Mouse (Mus musculus) central nervous system, embryonic 11.5 days (tissue): ENCODE data around the gene Dnase1. TPM values are rescaled to one million over a fixed set of nuclear protein-coding genes. Genes with fewer than 3 reads are reported as not detected.

Experiments used
- polyA plus RNA-seq: library from polyadenylated mRNA; depleted of rRNA; stranded (reverse); fragments of >200 nt; gene quantifications from 2 replicates; pipeline ENCODE4 v1.2.3, GENCODE M21; 2012; rRNA removed

Dnase1 gene
- polyA plus RNA-seq, result 0.14 TPM in 1 of 2 replicates, not detected in the other

DNA sequence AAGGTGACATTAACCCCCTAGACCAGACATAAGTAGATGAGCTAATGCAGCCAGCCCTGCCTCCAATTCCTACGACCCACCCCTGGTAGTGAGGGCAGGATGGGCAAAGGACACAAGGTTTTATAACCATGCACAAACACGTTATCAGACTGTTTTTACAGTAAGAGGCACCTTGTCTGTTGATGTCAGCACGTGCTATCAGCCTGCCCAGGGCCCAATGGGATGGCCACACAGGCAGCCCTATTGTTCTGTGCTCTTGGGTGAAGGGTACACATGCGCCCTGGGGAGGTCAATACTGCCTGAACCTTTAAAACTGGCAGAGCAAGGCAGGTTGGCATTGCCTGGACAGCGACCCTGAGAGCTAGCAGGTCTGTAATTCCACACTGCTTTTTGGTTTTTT lies at the start of gene Dnase1:
Gene Dnase1, plus strand, starts transcription at position 136 of the 400 bp plus-strand sequence.

DNA sequence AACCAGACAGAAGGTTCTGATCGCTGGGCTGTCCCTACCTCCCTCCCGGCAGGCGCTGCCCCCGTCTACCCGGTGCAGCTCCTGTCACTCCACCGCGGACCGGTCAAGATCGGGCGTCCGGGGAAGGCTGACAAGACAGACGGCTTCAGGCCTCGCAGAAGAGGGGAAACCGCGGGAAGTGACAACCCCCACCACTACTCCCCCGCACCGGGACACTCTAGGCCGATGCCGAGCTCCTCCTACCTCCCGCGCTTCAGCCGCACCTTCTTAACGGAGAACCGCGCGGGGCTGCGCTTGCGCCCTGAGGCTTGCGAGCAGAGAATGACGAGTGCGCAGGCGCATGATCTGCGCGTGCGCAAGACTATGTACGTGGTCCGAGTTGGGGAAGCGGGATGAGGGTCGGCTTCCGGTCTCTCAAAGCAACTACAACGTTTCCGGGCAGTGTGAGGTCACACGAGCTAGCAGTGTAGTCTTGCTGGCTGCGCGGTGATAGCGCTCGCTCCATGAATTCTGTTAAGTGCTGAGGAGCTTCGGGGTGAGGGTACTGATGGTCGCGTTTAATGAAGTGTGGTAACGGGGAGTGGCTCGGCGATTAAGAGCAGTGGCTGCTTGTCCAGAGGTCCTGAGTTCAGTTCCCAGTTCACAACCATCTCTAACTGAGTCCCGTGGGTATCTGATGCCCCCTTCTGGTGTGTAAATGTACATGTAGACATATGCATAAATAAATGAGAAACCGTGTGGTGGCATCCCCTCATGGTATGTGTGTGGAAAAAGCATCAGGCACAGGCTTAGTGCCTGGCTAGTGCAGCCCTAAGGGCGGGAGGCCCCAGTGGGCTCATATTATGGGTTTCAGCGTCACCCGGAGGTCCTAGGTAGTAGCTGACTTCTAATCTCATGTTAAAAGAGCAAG lies 33.0 kb upstream of the Dnase1 start, which contains the start of gene Slx4:
Gene Slx4, minus strand, starts transcription at position 282 of the 910 bp plus-strand sequence.

DNA sequence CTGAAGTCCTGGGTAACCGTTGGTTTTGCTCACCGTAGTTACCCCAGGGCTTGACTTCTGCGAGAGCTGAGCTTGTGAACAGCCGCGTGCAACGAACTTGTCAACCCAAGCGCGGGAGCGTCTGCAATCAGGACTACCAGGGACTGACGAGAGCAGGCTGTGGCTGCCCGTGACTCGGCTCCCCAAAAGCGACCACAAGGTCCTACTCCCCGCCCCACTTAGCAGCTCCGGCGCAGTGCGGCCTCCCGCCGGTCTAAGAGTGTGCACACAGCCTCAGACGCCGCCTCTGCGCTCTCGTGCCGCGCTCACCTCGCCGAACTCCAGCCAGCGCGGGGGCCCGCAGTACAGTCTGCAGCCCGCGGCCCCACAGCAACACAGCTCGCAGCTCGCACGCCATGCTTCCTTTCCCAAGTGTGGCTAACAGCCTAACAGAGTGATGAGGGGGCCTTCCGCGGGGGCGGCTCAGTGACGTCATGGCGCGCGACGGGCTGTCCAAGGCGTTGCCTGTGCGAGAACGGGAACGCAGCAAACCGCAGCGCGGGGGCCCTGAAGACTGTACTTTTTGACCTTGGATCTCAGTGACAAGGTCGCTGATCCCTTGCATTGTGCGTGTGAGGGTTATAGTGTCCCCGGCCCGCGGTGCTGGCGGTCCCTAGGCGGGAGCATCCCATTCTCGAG lies 40.8 kb downstream of the Dnase1 start, which contains the start of gene Trap1:
Gene Trap1, minus strand, starts transcription at position 444 of the 678 bp plus-strand sequence.

Other genes with a start within 250 kb of the Dnase1 start
- 0.06 TPM in 1 of 2 replicates, not detected in the other for gene Olfr15, start 206.1 kb upstream of the Dnase1 start, polyA plus RNA-seq
- gene Zfp174, start 189.7 kb upstream of the Dnase1 start, polyA plus RNA-seq, result 0.96 and 1.9 TPM in 2 replicates
- 27.2 and 50.1 TPM in 2 replicates for gene Naa60, start 164.6 kb upstream of the Dnase1 start, polyA plus RNA-seq
- 9.4 and 11.1 TPM in 2 replicates for gene Zfp597, start 152.4 kb upstream of the Dnase1 start, polyA plus RNA-seq
- 0.48 and 0.81 TPM in 2 replicates for gene Gm20695, start 152.3 kb upstream of the Dnase1 start, polyA plus RNA-seq
- 3.4 and 3.8 TPM in 2 replicates for gene 1700037C18Rik, start 128.3 kb upstream of the Dnase1 start, polyA plus RNA-seq
- gene Cluap1, start 128.1 kb upstream of the Dnase1 start, polyA plus RNA-seq, result 24.8 and 38.3 TPM in 2 replicates
- 0.91 and 1.9 TPM in 2 replicates for gene Nlrc3, start 60.3 kb upstream of the Dnase1 start, polyA plus RNA-seq
- gene Slx4, start 33.2 kb upstream of the Dnase1 start, polyA plus RNA-seq, result 44.6 and 45.1 TPM in 2 replicates
- 87.7 and 102 TPM in 2 replicates for gene Trap1, start 40.9 kb downstream of the Dnase1 start, polyA plus RNA-seq
- gene Crebbp, start 177.1 kb downstream of the Dnase1 start, polyA plus RNA-seq, result 17.9 and 33.2 TPM in 2 replicates